Mouse (Mus musculus): ENCODE results near the gene Sv2a.

Sv2a gene

GRCm38 (mm10) chr3:96180727-96181477 lies at the start of gene Sv2a:
Sv2a (plus strand) TSS chr3:96181151.
- no peak for DNase-seq (ENCODE audit: low read depth, low spot score)

- no peak for DNase-seq (ENCODE audit: low read depth, low spot score)
Observed at GRCm38 (mm10) chr3:96132478-96132877, 48.5 kb upstream of the Sv2a start.

GRCm38 (mm10) chr3:96133327-96133905 lies 47.5 kb upstream of the Sv2a start:
- no peak for DNase-seq (ENCODE audit: low read depth, low spot score)

- DNase-seq (ENCODE audit: low read depth, low spot score), result no peak
Observed at GRCm38 (mm10) chr3:96135011-96135410, 45.9 kb upstream of the Sv2a start.

DNA sequence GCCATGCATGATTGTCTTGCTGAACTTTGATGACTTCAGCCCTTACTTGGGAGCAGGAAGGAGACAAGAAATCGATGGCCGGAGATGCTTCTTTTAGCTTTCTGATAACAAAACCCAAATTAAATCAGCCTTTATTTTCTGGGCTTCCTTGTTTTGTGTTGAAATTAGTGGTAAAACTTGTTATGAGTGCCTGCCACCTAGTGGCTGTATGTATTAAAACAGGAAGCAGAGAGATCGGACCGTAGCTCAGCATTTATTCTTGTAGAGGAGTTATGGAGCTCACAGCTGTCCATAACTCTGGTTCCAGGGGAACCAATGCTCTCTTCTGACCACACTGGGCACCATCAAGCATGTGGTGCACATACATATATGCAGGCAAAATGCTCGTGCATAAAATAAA lies 33.0 kb upstream of the Sv2a start:
- peak; percentile 57 for DNase-seq (ENCODE audit: low read depth, low spot score)

DNA sequence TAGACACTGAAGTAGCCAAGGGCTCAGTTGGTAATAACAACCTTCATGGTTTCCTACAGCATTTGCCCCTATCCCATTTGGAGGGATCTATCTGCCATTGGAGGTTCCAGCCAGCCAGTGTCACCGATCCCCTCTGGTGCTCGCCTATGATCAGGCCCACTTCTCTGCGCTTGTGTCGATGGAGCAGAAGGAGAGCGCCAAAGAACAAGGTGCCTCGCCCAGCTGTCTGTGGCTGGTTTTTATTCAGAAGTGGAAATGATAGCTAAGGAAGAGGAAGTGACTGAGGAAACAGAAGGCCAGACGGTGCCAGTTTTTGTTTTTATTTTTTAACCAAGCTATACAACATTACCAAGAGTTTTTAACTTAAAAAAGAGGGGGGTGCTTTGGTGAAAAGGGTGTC lies 29.1 kb upstream of the Sv2a start:
- no peak for DNase-seq (ENCODE audit: low read depth, low spot score)

GRCm38 (mm10) chr3:96152611-96153010 lies 28.3 kb upstream of the Sv2a start:
- peak; percentile 60 for DNase-seq (ENCODE audit: low read depth, low spot score)

GRCm38 (mm10) chr3:96155501-96155900 lies 25.4 kb upstream of the Sv2a start:
- DNase-seq (ENCODE audit: low read depth, low spot score), result no peak

- no peak for DNase-seq (ENCODE audit: low read depth, low spot score)
Observed at GRCm38 (mm10) chr3:96159820-96160219, 21.1 kb upstream of the Sv2a start.

DNA sequence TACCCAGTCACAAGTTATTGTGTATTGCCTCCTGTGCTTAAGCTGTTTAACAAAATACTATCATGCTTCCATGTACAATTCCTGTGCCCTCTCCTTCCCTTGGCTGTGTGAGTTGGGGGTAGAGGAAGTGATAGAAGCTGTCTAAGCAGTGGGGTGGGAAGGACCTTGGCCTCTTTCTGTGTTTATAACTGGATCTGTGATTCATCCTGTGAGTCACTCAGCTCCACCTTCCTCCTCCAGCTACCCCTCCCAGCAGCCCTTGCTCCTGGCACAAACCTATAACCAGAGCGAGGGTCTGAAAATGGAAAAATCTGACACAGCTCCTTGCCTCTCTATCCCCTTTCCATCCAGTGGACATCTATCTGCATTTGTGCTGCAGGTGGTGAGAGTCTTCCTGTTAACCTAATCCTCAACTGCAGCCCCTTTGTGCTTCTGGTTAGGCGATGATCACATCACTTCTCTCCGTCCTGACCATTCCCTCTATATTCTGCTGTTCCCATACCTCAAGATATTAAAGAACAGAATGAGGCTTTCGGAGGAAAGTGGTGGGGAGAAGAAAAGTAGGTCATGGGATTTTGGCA lies 20.6 kb upstream of the Sv2a start:
- peak; percentile 79 for DNase-seq (ENCODE audit: low read depth, low spot score)

DNA sequence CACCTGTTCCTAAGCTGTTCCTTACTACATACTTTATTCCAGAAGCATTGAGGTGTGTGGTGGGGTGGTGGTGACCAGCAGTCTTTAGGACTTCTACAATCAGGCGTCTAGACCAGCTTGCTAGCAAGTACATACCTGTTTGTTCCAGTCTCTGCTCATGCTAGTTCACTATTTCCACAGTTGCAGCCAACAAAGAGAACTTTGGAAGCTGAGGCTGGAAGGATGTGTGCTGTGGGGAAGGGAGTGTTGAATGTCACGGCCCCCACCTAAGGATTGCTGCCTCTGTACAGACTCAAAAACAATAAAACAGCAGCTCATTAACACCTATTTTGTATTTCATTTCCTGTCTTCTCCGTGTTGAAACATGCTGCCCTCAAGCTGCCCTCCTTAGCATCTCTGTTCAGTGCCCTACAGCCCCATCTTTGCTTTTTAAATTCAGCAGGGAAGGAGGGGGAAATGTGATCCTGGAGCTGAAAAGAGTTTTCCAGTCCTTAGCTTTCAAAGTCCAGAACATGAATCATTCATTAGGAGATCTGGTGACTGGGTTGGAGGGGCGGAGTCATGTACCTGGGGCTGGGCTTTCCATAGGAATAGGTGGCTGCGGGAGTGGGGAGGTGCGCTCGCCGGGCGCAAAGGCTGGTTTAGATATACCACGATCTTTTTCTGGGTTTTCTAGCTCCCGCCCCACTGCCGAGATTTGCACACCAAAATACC lies 20.0 kb upstream of the Sv2a start:
- DNase-seq (ENCODE audit: low read depth, low spot score), result no peak

DNA sequence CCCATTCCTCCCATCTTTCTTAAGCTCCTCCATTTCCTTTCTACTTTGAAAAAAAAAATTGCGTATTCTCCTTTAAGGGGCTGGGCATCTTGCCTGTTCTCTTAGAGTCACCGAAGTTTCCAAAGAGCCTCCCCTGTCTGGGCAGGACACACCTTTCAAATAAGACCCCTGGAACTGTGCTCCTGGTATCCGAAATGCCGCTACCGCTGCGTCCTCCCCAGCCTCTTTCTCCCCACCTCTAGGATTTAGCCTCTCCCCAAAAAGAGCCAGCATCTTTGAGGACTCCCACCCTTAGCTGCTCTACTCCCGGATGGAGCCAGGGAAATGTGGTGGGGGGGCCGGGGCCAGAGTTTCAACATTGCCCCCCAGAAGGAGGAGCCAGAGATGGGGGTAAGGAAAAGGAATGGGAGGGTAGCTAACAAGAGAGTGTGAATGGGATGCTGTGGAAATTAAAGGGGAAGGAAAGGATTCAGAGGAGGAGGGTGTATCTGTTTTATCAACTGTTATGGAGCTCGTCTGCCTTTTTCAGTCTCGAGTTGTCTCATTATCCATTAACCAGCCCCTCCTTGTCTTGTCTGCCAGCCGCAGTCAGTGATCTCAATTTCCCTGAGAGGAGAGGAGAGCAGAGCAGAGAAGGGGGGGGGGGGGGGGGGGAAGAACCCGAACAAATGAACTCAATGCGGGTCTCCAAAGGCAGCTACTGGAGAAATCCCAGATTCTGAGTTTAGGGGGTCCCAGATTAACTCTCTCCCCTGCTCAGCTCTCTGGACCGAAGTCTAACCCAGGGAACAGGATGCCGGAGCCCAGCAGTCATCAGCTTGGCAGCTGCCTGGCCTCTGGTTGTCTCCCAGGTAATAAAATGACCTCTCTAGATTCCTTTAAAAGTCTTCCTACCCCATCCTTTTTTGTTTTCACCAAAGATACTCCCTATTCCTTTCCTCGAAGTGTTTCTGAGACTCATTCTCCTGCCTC lies 18.8 kb upstream of the Sv2a start, which contains the start of gene Mtmr11:
Mtmr11 (plus strand) TSS at position 136 of the 972 bp plus-strand sequence.
- DNase-seq (ENCODE audit: low read depth, low spot score), result no peak

GRCm38 (mm10) chr3:96163040-96163439 lies 17.9 kb upstream of the Sv2a start:
- no peak for DNase-seq (ENCODE audit: low read depth, low spot score)

DNA sequence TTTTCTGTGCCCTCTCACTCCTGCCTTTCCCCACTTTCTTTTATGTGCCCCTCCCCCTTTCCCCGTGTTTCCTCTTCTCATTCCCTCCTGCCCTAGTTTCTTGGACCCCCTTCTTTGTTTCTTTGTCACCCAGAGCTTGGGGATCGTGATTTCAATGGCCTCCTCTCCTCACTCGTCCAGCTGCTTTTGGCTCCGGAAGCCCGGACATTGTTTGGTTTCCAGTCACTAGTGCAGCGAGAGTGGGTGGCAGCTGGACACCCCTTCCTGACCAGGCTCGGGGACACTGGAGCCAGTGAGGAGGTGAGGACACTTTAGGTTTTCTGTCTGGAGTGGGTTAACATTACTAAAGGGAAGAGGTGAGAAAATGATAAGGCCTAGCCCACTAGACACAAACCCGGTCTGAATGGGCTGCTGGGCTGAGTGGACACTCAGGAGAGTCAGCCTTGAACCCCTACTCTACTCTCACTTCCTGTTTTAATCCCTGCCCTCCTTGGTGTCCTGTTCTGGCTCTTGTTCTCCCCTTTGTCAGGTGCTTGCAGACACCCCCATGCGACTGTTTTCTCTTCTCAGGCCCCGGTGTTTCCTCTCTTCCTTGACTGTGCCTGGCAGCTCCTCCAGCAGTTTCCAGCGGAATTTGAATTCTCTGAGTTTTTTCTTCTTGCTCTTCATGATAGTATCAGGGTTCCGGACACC lies 12.3 kb upstream of the Sv2a start:
- no peak for DNase-seq (ENCODE audit: low read depth, low spot score)

GRCm38 (mm10) chr3:96170276-96170675 lies 10.7 kb upstream of the Sv2a start:
- no peak for DNase-seq (ENCODE audit: low read depth, low spot score)

- DNase-seq (ENCODE audit: low read depth, low spot score), result no peak
Observed at GRCm38 (mm10) chr3:96170976-96171545, 9.9 kb upstream of the Sv2a start.

DNA sequence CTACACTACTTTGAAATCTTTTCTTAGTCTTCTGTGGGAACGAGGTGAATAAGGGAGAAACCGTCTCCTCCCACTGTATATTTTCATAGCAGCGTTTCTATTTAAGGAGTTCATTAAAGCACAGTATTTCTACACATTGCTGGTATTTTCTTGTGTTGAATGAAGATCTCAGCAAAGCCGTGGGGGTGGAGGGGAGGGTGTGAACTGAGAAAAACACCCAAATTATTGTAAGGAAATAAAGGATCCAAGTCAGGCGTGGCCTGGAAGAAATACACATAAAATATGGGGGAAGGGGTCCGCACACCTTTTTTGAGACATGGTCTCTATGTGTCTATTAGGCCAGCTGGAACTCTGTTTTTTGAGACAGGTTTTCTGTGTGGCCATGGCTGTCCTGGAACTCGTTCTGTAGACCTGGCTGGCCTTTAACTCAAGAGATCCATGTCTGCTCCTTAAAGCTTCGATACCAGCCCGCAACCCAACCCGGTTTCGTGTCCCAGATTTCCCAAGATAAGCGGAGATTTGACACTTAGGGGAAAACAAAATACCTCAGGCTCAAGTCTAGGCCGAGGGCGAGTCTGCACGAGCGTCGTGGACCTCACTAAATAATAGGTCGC lies 9.3 kb upstream of the Sv2a start:
- peak; percentile 60 for DNase-seq (ENCODE audit: low read depth, low spot score)

GRCm38 (mm10) chr3:96172197-96173178 lies 8.5 kb upstream of the Sv2a start, which contains the start of gene Sf3b4:
Sf3b4 (plus strand) TSS chr3:96172332.
- DNase-seq (ENCODE audit: low read depth, low spot score), result peak; percentile 90

Data from telencephalon, adult 2 months (tissue).